In the genomic region with DNA sequence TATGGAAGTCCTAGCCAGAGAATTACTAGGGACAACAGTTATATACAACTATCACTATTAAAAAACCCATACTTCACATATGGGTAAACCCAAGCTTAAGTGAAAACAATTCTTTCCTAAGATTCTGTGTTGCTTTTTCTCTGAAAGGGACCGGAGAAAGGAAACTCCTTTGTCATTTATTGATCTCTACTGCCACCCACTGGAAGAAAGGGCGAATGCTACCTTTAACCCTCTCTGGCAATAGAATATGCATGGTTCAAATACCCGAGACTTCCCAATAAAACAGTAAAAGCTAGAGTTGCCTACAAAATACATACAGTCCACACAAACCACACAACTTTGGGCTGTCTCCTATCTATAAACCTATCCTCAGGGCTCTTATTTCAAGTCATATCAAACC, we compare ENCODE assay signal across 9 mouse cellular contexts. TPM values are rescaled to one million over a fixed set of nuclear protein-coding genes. Genes with fewer than 3 reads are reported as not detected.
A peak's percentile ranks its signal among the peaks of the same experiment; 100 is the strongest.
DNase-seq lines count a peak whose midpoint lies in the region; ATAC-seq lines count a peak whose summit lies in the region.
"Had no signal": no experiment of that assay in that cellular context is flagged by ENCODE, and none has a peak within 500 bp of the region (broad histone marks: within the 10 kb centered on the region; RNA-seq: fewer than 3 reads in every experiment).

No protein-coding gene starts in this region.

- DNase-seq in cerebellum, adult 11 months, result peak; percentile 18
- peak; percentile 39 for DNase-seq in ZHBTc4 (ENCODE audit: low read depth, low spot score)
- peak; percentile 52 to 71 for DNase-seq in heart, postnatal 10 days
- peak; percentile 35 for DNase-seq in large intestine, adult 2 months (ENCODE audit: low read depth, low spot score)
- DNase-seq in retina, adult 2 months (ENCODE audit: low read depth, low spot score), result peak; percentile 16

- H3K27ac ChIP-seq in liver, embryonic 16.5 days (ENCODE audit: low read length), result no peak overlapping the region
- H3K27ac ChIP-seq: heart, embryonic 13.5 days had no signal

- intact Hi-C loops in heart, postnatal 10 days (cut with DNase I), result loop anchor here (2.0 to 10.0 kb wide), 3 partner anchors 77 to 1265 kb away; no protein-coding TSS in a partner anchor

- H3K9ac ChIP-seq in liver, embryonic 16.5 days (ENCODE audit: low read depth, low read length), result no peak overlapping the region
- H3K9ac ChIP-seq: heart, embryonic 13.5 days had no signal

- H3K27me3 ChIP-seq in liver, embryonic 16.5 days (ENCODE audit: control insufficient read depth, insufficient read depth, low read depth, low read length), result no peaks in the 10 kb centered on the region; the same call in none of the 2 replicates

- no peaks in the 10 kb centered on the region for H3K9me3 ChIP-seq in liver, embryonic 16.5 days (replicated peaks; ENCODE audit: control insufficient read depth, low read length)
- H3K9me3 ChIP-seq: heart, embryonic 13.5 days had no signal

- no peaks in the 10 kb centered on the region for H3K36me3 ChIP-seq in liver, embryonic 16.5 days (ENCODE audit: control insufficient read depth, insufficient read depth)
- H3K36me3 ChIP-seq: heart, embryonic 13.5 days had no signal

- ATAC-seq in cerebellum, adult (ENCODE audit: insufficient number of reproducible peaks, low FRiP score, low TSS enrichment), result no peak
- ATAC-seq in common myeloid progenitor, adult 5-6 weeks (replicated peaks; ENCODE audit: low read depth, poor library complexity, severe bottlenecking), result peak; percentile 92
- 0 out of 2 replicates have a peak, but pooled peaks have one; percentile 37 for ATAC-seq in liver, embryonic 16.5 days (ENCODE audit: low read depth)

- H3K4me3 ChIP-seq in liver, embryonic 16.5 days (ENCODE audit: low read depth, low read length), result no peak overlapping the region
- H3K4me3 ChIP-seq: heart, embryonic 13.5 days had no signal

- WGBS in large intestine, adult 2 months, result 10% methylated on average over 3 of the region's 3 CpGs
- 7% methylated on average over 3 of the region's 3 CpGs for WGBS in liver, embryonic 16.5 days (ENCODE audit: insufficient replicate concordance)

- no peaks in the 10 kb centered on the region for H3K4me1 ChIP-seq in liver, embryonic 16.5 days (ENCODE audit: control insufficient read depth, low read depth, low read length)
- H3K4me1 ChIP-seq: heart, embryonic 13.5 days had no signal

- no peak overlapping the region for H3K4me2 ChIP-seq in liver, embryonic 16.5 days (ENCODE audit: low read depth, low read length)
- H3K4me2 ChIP-seq: heart, embryonic 13.5 days had no signal

RNA-seq across cellular contexts. Expression of a gene that starts 40.6 kb away (rescaled TPM):
- not detected in 2 replicates for total RNA-seq in common myeloid progenitor, adult 5-6 weeks (2017)
- under 1 TPM; 0.65 to 0.69 TPM for total RNA-seq in heart, postnatal 10 days (2021)
- 74.9 and 171 TPM in 2 replicates for polyA plus RNA-seq in large intestine, adult 2 months (2012; rRNA removed)
- polyA plus RNA-seq in liver, embryonic 16.5 days (2015; fragmentation: Nextera tagmentation; extraction: Ambion mirVana), result 0.14 and 0.84 TPM in 2 replicates
